Mouse (Mus musculus) natural killer cell, adult 2 months (primary cell): ENCODE results near the gene Map4k2.

Experiments
- DNase-seq, 2 experiments: peaks; one replicate each; pipeline ENCODE4 v3.0.0; 2022; ENCODE audit warnings: low spot score in 2 of 2

Map4k2 gene

GRCm38 (mm10) chr19:6315573-6315972 is 25.4 kb upstream of the Map4k2 start:
- no peak for DNase-seq

- DNase-seq = no peak
Observed at GRCm38 (mm10) chr19:6318145-6318544, 22.8 kb upstream of the Map4k2 start.

DNA sequence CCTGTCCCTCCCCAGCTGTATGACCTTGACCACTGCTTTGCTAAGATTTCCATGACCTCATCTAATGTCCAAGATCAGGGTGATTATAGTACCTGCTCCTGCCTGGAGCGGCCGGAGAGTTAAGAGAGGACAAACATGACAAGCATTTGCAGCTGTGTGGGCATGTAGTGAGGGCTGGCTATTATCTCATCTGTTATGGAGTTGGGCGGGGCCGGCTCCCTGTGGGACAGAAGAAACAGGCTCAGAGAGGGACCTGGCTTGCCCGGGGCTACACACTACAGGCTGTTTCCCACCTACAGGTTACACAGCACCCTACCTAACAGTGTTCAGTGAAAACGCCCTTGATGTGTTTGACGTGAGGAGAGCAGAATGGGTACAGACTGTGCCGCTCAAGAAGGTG is 19.6 kb upstream of the Map4k2 start:
- no peak for DNase-seq

DNA sequence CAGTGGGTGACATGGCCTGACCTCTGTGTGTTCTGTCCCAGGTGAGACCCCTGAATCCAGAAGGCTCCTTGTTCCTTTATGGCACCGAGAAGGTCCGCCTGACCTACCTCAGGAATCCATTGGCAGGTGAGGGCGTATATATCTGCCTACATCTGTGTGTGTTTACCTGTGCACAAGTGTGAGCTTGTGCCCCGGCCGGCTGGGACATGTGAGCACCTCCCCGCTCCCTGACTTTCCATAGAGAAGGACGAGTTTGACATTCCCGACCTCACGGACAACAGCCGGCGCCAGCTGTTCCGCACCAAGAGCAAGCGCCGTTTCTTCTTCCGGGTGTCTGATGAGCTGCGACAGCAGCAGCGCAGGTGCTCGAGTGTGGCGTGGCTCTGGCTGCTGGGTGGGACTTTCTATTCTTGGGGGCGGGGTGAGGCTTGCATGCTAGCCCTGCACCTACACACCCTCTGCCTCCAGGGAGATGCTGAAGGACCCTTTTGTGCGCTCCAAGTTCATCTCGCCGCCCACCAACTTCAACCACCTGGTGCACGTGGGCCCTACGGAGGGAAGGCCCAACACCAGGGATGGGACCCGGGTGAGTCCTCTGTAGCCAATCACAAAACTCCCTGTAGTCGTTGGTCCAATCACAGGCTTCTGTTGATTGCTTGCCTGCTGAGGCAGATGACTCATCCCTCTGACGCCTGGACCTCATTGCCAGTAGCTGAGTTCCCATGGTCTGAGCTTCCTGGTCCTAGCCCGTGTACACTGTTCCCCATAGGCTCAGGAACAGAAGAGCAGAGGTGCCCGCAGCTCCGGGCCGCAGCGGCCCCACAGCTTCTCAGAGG is 18.9 kb upstream of the Map4k2 start:
- DNase-seq = no peak

DNA sequence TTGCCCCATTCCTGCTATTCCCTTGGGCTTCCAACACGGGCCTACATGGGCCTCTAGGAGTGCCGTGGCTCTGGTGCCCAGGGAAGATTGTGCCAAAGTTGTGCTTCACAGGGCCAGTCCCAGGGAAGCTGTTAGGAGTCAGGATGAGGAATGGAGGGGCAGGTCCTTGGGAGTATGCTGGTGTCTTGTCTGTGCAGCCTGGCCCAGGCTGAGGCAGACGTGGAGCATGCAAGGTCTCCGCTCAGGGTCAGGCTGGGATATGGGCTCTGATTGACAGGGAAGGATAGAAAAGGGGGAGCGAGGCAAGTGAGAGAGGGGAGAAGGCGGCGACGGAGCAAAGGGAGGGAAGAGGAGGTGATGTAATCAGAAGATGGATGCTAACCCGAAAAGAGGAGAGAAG is 16.2 kb upstream of the Map4k2 start:
- no peak for DNase-seq

GRCm38 (mm10) chr19:6331178-6331577 is 9.8 kb upstream of the Map4k2 start:
- no peak for DNase-seq

- DNase-seq = peak; percentile 64 to 74
Observed at GRCm38 (mm10) chr19:6331719-6332516, 9.0 kb upstream of the Map4k2 start.

- DNase-seq = no peak
Observed at GRCm38 (mm10) chr19:6333761-6334595, 7.0 kb upstream of the Map4k2 start.

DNA sequence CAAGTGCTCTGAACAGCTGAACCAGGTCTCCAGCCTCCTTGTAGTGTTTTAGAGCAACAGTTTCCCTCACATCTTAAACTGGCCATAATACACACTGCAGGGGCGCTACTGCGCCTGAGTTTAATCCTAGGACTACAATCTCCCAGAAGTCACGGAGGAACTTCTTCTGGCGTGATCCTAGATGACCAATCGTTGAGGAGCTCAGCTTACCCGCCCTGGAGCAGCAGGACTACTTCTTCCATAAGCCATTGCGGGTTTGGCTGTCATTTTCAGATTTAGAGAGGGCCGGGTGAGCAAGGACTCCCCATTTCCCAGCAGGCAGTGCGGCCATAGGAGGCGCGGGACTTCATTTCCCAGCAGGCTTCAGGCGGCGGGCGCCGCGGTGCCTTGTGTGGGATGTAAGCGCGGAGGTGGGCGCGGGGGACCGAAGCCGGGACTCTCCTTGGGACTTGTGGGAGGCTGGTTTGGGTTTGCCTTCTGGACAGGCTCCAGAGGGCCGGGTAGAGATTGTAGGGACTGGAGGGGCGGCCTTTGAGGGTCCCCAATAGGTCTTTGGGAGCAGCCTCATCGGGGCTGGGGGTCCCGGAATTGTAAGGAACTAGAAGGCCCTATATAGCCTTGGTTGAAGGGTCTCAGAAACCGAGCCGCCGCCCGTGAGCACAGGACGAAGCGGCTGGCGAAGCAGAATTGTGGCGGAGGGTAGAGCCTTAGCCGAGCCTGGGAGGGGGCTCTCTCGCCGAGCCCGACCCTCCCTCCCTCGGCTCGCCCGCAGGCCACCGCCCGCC is 6.1 kb upstream of the Map4k2 start, which contains the start of gene Men1:
Gene Men1 (plus strand): TSS at position 307 of the 785 bp plus-strand sequence.
- peak; percentile 82 to 84 for DNase-seq

- no peak for DNase-seq
Observed at GRCm38 (mm10) chr19:6335458-6335827, 5.5 kb upstream of the Map4k2 start.

DNA sequence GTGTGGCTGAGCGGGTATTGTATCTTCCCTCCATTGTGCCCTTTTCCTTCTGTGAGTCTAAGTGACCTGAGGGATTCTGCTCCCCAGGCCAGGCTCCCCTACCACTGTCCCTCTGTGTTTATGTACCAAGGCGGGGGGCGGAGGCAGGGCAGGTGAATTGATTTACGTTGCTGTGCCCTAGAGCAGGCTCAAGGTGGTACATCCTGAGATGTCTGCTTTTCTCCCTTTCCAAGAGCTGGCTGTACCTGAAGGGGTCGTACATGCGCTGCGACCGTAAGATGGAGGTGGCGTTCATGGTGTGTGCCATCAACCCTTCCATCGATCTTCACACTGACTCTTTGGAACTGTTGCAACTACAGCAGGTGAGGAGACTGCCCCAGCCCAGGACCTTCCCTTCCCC is 4.0 kb upstream of the Map4k2 start:
- no peak for DNase-seq

DNA sequence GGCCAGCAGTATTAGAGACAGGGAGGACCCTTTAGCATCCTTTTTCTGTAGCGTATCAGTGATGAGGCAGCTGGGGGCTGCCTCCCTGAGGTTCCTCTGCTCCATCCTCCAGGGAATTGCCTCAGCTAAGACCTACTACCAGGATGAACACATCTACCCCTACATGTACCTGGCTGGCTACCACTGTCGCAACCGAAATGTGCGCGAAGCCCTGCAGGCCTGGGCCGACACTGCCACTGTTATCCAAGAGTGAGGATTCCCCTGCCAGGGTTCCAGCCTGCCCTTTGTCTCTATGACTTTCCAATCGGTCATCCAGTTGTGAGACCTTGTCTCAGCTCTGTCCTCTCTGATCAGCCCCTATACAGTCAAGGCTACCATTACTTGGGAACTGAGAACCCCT is 2.8 kb upstream of the Map4k2 start:
- DNase-seq = no peak

DNA sequence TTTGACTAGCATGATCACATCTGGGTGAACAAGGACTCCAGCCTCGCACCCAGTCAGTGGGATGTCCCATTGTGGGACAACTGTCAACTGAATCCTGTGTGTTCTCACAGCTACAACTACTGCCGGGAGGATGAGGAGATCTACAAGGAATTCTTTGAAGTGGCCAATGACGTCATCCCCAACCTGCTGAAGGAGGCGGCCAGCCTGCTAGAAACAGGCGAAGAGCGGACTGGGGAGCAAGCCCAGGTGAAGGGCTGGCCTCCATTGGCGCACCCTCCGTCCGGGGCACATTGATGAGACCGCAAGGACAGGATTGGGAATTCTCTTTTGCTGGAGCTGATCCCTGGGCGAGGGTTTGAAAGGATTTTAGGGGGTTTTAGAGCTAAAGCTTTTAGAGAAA is 2.2 kb upstream of the Map4k2 start:
- DNase-seq = no peak

DNA sequence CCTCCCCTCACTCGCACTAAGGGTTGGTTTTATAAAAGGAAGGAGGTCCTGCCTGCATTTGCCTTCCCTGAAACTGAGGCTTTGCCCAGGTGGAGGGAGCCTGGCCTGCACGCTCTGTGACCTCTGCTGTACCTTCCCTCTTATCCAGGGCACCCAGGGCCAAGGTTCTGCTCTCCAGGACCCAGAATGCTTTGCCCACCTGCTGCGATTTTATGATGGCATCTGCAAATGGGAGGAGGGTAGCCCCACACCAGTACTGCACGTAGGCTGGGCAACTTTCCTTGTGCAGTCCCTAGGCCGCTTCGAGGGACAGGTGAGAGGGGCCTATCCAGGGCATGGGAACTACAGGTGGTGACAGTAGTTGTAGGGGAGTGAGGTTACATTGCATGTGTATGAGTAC is 1.7 kb upstream of the Map4k2 start:
- DNase-seq = no peak

DNA sequence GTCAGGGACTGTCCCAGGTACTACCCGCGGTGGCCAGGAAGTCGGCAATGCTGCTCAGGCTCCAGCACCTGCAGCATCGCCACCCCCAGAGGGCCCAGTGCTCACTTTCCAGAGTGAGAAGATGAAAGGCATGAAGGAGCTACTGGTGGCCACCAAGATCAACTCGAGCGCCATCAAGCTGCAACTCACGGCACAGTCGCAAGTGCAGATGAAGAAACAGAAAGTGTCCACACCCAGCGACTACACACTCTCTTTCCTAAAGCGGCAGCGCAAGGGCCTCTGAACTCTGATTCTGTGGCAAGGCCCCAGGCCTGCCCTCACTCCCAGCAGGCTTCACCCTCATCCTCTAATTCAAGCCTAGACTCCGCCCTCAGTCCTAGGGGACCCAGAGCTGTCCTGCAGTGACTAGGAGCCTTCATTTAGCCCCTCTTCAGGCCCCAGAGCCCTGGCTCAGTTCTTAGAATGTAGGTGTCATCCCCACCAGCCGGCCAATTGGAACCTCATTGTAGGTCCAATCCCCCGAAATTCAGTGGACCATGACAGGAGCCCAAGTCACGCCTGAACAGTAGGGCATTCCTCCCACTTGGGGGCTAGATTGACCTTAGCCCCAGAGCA is 938 bp upstream of the Map4k2 start:
- DNase-seq = peak; percentile 60 to 77

- DNase-seq = peak in 1 of 2 experiments; percentile 27
Observed at GRCm38 (mm10) chr19:6341453-6342077, 630 bp downstream of the Map4k2 start.

- DNase-seq = no peak
Observed at GRCm38 (mm10) chr19:6342276-6342933, 1.5 kb downstream of the Map4k2 start.

DNA sequence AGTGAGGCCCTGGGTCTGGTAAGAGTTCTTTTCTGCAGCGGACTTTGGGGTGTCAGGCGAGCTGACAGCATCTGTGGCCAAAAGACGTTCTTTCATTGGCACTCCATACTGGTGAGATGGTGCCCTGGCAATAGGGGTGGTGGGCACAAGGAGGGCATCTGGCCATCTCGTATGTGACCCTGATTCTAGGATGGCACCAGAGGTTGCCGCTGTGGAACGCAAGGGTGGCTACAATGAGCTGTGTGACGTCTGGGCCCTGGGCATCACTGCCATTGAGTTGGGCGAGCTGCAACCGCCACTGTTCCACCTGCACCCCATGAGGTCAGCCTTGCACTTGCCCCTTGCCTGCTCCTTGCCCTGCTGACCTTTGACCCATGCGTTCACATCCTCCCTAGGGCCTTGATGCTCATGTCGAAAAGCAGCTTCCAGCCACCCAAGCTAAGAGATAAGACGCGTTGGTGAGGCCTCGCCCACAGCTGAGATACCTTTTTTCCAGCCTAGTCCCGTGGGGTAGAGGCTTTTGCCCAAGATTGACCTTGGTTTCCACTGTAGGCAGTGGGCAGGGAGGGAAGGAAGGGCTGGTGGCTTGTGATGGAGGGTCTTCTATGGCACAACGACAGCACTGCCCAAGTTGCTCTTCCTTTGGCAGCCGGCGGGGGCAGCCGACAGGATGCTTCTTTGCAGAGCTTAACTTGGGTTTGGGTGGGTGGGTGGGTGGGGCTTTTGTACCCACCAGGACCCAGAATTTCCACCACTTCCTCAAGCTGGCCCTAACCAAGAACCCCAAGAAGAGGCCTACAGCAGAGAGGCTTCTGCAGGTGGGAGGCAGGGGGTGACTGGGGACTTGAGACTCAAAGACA is 2.4 kb downstream of the Map4k2 start:
- DNase-seq = no peak

- no peak for DNase-seq
Observed at GRCm38 (mm10) chr19:6343996-6344395, 3.1 kb downstream of the Map4k2 start.
